Mouse (Mus musculus): ENCODE measurements around the gene Nr0b1.

The Nr0b1 gene

GRCm38 (mm10) chrX:86191614-86192419 is at the start of gene Nr0b1:
Gene Nr0b1 (plus strand): TSS chrX:86191764.
- CTCF ChIA-PET: no interaction called here

DNA sequence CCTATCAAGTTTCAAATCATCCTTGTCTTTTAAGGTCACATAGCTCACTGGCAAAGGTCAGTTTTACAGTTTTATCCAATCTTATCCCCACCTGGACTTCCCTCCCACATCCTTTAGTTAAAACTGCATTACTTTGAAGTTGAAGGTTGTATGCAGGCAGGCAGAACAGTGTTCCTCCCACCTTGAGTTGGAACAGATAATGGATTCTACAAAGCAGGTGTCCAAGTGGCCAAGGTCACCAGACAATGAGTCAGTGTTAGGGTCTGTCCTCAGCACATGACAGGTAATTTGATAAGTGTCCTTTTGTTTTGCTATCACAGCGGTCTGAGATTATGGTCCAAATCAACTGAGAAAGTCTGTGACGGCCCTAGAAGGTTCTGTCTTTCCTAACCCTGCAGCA is 4.3 kb upstream of the Nr0b1 start:
- POLR2A ChIA-PET: interaction anchor here in 1 of 4 experiments (1.2 kb wide), 1 partner anchor 9 kb away, joined by 3 read pairs; no protein-coding TSS in a partner anchor
- CTCF ChIA-PET: no interaction called here

More at GRCm38 (mm10) chrX:86191614-86192419, at the start of gene Nr0b1:
- POLR2A ChIA-PET: interaction anchor here (0.5 to 3.1 kb wide), 13 partner anchors 9 to 1114 kb away, joined by 3 to 17 read pairs (median 5); partner anchors contain the start of genes Gk (in 3 of the 4) and Tab3 (in 1 of the 4)

DNA sequence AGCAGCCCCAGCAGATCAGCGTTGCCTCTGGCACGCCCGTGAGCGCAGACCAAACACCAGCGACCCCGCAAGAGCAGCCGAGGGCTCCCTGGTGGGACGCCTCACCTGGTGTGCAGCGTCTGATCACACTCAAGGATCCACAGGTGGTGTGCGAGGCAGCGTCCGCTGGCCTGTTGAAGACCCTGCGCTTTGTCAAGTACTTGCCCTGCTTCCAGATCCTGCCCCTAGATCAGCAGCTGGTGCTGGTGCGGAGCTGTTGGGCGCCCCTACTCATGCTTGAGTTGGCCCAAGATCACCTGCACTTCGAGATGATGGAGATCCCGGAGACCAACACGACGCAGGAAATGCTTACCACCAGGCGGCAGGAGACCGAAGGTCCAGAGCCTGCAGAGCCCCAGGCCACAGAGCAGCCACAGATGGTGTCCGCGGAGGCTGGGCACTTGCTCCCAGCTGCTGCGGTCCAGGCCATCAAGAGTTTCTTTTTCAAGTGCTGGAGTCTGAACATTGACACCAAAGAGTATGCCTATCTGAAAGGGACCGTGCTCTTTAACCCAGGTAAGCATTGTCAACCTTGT is 943 bp downstream of the Nr0b1 start:
- ChIA-PET POLR2A (interaction anchor here (0.5 to 3.1 kb wide), 10 partner anchors 9 to 1115 kb away, joined by 3 to 17 read pairs (median 4); partner anchors contain the start of gene Gk (in 2 of the 4)), CTCF (no interaction called here)

- POLR2A ChIA-PET: interaction anchor here in 3 of 4 experiments (0.8 to 3.1 kb wide), 9 partner anchors 8 to 1116 kb away, joined by 3 to 17 read pairs (median 4); partner anchors contain the start of gene Gk (in 2 of the 3)
- CTCF ChIA-PET: interaction anchor here in 1 of 4 experiments (0.7 kb wide), 1 partner anchor 260 kb away, joined by 3 read pairs; no protein-coding TSS in a partner anchor
Measured at GRCm38 (mm10) chrX:86193386-86193785, 1.8 kb downstream of the Nr0b1 start.

DNA sequence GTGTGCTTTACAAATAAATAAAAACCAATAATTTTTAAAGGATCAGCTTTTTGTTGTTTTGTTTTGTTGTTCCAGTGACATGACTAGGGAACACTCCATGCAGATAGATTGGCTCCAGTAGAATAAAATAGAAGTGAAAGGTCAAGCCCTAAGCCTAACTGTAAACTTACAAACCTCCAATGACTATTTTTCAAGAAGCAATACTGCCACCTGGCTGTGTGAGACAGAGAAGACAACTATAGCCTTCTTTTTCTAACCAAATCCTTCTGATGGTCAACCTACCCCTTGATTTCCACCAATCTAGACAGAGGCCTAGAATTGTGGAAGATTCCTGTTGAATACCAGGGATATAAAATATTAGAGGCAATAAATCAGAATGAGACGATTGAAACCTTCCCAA is 45.7 kb downstream of the Nr0b1 start:
- ChIA-PET POLR2A (no interaction called here), CTCF (no interaction called here)
